Mouse (Mus musculus) megakaryocyte, embryonic 14.5 days (primary cell): Measurements from ENCODE around the gene Tek.

Experiments used
- FLI1 ChIP-seq: IDR thresholded peaks from 2 replicates; pipeline ENCODE4 v1.6.1; 2012; ENCODE audit warnings: low read length, inconsistent platforms, mixed read lengths
- GATA1 ChIP-seq: IDR thresholded peaks from 3 replicates; pipeline ENCODE4 v1.6.1; 2012; ENCODE audit warnings: mixed read lengths, low read length, inconsistent platforms, borderline replicate concordance

GRCm38 (mm10) chr4:94826891-94827290 is 87.8 kb downstream of the Tek start:
- TF ChIP-seq GATA1, result no peak
- TF ChIP-seq FLI1, result no peak
